Mouse (Mus musculus): ENCODE measurements around the gene Tnks1bp1.

Tnks1bp1 gene

DNA sequence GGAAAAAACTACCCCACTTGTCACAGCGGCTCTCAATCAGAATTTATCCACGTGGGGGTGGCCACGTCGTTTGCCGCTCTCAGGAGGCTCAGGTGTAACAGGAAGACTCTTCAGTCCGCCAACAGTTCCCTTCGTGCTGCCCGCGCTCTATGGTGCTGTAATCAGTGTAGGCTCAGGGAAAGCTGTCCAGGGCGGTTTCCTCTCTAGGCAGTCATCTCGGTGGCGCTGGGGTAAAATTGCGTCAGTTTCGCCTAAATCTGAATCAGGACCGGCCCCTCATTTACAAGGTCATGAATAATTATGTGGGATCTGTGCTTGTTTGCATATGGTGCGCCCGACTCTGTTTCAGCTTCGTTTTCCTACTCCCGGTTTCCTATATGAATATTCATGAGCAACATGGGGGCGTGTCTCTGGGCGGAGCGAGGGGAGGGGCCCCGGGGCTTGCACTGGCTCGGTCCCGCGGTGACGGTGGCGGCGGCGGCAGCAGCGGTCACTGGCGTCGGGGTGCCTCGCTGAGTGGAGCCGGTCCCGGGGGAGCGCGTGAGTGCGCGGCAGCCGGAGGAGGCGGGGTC is at the start of gene Tnks1bp1:
Tnks1bp1 (plus strand) TSS at position 427 of the 572 bp plus-strand sequence.
- peak; percentile 99 for DNase-seq

DNA sequence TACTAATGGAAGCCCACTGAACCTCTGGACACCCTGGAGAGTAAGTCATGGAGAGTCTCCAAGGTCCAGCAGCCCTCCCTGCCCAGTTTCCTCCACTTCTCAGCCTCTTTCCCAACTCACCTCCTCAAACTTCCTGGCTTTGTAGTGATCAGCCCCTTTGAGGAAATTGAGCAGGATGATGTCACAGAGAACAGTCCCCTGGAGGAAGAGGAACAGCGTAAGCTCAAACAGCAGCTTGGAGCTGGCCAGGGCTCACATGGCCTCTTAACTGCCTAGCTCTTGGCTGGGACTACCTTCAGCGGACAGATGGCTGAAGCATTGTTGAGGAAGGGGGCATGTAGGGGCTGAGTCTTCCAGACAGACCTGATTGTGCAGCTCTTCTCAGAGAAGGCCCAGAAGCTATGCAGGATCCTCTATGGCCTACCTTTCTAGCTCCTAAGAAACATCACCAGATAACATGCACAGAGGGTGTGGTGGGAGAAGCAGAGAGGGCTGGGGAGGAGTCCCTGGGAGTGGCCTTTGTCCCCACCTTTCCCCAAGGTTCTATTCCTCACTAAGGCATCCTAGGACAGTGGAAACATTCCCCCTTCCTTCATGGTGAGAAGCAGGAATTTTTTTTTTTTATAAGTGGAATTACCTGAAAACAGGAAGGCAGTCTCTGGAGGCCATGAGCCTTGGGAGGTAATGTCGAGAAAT is 48.2 kb upstream of the Tnks1bp1 start:
- peak; percentile 24 for DNase-seq

DNA sequence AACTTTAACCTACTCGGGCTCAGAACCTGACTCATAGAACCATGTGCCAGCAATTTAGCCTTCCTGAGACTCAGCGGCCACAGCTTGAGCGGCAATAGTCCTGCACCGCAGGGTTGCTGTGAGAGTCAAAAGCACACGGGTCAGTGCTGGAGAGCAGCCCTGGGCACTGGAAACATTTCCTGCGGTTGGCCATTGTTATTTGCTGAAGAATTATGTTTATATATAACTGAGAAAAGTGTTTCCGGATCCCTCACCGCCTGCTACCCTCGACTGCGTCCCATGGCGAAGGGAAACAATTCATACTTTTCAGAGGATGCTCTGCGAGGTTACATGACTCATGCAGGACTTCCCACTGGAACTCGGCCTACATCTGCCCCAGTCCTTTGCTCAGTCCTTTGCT is 46.3 kb upstream of the Tnks1bp1 start:
- peak; percentile 40 for DNase-seq

DNA sequence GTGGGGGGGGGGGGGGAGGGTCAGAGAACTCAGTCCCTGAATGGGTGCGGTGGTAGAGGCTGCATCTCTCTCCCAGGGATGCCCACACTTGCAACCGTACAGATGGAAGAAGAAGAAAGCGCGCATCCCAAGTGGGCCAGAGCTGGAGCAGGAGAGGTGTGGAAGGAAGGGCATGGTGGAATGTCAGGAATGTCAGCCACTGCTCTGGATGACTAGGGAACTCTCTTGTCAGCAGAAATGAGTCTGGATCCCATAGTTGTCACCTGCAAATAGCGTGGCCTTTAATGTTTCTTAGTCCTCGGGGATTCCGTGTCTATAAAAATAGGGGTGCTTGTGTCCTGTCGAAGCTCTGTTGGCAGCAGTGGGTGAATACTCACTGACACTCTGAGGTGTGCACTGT is 45.2 kb upstream of the Tnks1bp1 start:
- no peak for DNase-seq

DNA sequence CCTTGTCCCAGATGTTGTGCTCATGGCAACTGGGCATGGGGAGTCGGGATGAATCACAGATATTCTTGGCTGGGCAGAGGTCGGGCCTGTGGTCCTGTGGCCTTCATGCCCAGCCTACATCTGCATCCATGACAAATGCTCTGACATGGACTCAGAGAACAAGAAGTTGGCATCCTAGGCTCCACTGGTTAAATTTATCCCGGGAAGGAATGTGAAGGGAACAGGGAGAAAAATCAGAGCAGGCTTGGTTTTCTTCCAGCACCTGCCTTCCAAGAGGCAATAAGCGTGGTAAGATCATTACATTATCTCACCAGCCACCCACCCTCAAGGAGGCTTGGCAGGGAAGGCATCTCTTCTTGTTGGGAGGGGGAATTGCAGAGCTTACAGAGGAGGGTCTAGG is 43.5 kb upstream of the Tnks1bp1 start:
- DNase-seq: no peak

DNA sequence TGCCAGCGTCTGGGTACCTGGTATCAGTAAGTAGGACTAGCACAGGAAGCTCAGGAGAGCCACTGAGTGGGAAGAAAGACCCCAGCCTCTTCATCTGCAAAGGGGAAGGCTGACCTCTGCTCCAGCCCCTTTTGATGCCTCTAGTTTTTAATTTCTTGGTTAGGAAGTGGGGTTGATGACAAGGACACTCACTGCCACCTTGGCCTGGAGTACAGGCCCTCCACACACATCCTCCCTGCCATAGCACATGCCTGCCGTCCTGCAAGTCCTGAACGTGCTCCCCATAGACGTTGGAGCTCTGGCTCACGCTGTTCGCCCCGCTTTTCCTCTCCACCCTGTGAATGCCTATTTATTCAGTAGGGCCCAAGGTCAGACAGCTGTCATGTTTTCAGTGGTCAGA is 41.2 kb upstream of the Tnks1bp1 start:
- no peak for DNase-seq

DNA sequence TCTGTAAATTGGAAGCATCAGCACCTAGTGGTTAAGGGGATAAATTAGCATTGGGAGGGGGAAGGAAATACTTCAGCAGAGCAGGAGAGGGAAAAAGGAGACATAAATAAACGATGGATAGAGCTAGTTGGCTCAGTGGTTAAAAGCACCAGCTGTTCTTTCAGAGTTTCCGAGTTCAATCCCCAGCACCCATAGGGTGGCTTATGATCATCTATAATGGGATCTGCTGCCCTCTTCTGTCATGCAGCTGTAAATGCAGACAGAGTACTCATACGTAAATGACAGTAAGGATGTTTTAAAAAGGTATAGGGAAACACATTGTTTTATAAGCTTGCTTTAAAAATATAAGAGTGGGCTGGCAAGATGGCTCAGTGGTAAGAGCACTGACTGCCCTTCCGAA is 40.1 kb upstream of the Tnks1bp1 start:
- DNase-seq: peak; percentile 17

DNA sequence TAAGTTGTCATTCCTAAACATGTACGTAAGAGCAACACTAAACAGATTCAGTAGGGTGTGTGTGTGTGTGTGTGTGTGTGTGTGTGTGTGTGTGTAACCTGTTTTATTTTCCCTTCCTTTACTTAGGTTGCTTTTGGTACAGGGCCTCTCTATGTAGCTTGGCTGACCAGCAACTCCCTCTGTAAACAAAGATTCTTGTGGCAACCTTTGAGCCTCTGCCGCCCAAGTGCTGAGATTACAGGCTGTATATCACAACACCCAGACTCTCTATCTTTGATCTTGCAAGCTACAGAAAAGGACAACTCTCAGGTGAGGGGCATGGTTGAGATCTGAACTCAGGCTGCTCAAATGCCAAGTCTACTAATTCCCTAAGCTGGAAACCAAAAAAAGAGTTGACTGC is 38.6 kb upstream of the Tnks1bp1 start:
- no peak for DNase-seq

DNA sequence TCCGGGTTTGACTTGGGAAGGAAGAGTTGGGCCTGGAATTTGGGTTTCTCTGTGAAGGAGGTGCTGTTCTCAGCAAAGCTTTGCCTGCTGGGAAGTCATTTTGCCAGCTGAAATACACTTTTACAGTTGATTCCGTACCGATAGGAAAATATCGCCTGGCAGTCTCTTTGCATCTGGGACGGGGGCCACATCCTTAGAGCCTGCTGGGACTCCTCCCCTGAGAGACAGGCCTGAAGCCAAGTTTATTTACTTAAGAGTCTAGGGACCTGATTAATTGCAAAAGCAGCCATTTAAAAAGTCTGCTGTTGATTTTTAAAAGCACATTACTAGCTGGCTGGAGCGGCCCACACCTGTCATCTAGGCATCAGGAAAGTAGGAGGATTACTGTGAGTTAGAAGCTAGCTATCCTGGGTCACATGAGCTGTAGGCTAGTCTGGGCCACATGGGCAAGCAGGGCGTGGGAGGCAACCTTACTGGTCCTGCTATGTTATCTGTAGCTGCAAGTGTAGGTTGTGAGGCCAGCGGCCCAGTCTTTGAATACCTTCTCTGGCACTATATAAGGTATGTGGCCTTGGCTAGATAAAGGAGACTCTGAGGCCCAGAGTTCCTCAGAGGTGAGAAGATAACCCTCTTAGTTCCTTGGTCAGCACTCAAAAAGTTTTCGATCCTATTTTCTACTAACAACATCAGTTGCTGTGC is 35.8 kb upstream of the Tnks1bp1 start:
- peak; percentile 21 for DNase-seq

DNA sequence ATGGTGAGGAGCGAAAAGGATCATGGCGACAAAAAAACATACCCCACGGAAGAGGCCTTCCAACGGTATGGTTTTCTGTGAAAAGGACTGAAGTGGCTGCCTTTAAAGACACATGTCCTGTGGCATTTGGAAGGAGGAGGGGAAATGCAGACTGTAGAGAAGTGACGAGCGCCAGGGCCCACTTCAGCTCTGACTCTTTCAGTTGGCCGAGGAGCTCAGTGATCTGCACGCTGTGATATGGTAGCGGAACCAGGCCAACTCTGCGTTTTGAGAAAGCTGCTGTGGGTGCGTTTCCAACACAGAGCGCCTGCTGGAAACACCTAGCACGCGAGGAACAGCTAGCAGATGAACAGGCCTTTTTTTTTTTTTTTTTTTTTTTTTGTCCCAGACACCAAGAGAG is 35.1 kb upstream of the Tnks1bp1 start:
- DNase-seq: no peak

DNA sequence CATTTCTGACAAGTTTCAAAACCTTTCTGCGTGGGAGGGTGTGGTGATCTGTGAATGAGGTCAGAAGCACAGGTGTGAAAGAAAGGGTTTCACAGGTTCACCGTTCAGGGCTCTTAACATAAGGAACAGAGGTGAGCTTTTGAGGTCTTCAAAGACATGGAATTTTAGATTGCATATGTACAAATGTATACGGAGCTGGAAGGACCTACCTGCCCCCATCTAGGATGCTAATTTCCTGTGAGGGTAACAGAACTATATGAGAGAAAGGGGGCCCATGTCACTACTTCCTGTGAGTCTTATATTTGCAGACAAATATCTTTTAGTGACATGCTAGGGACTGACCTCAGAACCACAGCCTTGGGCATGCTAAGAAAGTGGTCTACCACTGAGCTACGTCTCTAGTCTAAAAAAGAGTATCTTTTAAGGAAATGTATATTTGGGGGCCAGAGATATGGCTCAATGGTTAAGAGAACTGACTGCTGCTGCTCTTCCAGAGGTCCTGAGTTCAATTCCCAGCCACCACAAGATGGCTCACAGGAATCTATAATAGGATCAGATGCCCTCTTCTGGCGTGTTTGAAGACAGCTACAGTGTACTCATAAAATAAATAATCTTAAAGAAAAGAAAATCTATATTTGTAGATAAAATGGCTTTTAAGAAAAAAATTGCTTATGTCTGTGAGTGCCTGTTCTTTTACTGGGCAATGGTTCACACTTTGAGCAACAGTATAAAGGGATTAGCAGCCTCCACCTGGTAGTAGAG is 33.8 kb upstream of the Tnks1bp1 start:
- DNase-seq: no peak

DNA sequence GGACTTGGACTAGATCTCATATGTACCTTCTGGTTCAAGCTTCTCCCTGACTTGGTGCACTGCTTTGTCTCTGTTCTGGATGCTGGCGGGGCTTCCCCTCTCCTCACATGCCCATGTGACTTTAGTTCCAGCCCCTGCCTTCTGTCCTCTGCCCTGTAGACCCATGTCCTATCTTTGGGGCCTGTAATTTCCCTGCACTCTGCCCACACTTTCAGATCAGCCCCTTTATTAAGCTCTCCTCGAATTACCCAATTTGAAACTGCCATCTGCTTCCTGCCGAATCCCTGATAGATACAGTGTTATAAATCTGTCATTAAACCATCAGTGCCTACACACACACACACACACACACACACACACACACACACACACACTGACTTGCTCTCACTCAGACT is 33.2 kb upstream of the Tnks1bp1 start:
- no peak for DNase-seq

DNA sequence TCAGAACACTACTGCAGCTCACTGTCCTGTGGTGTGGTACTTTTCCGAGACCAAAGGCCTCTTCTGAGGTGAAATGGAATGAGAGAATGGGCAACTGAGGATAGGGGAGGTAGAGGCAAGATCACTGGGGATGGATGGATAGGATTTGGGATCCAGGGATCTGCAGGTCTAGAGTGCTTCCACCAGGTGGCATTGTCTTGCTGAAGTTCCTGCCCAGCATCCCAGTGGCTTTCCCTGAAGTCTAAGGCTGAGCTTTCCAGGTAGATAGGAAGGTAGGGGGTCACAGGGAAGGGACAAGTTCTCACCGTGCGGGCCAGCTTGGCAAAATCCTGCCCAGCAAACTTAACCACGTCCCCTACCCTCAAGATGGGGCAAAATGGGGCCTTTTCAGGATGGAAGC is 25.8 kb upstream of the Tnks1bp1 start:
- DNase-seq: peak; percentile 32

DNA sequence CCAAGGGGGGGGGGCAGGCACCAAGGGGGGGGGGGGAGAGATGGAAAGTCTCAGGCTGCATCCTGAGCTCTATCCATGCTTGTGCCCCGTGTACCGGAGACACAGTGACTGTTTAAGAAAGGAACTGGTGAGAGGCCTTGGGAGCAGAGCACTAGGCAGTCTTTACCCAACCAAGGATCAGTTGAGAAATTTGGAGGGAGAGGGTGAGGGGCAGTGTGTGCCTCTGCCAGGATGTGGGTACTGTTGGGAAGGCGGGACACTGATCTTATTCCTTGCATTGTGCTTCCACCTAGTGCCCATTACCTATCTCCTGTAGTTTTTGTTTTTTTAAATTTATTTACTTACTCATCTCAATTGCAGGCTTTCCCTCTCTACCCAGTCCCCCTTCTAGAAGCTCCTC is 21.6 kb upstream of the Tnks1bp1 start:
- DNase-seq: no peak

DNA sequence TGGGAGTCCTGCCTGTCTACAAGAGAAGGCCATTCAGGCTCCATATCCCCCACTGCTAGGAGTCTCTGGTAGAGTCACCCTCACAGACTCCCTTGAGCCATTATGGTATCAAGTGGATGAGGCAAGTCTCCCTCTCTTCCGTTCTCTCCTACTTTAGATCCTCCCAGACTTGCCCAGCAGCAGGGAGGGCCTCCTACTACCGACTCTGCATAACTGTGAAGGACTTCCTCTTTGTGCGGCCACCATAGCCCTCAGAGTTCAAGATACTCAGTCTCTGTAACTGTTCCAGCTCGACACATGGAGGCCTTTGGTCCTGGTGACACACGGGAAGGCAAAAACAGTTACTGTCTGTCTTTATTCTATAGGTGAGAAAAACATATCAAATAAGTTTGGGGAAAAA is 20.5 kb upstream of the Tnks1bp1 start:
- no peak for DNase-seq

DNA sequence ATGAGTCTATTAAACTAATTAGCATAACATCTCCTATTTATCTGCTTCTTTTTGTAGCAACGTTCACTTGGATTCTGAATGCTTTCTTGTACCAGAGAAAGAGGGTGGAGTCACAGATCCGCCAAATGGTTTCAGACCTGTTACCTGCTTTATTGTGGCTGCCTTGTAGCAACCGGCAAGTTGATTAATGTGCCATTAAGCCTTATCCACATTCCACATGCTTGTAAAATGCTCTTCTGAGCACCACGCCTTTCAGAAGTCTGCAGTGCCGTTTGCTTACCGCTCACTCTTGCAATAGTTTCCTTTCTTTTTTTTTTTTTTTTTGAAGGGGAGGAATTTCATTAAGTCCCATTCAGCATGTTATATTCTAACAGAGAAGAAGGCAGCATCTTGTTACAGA is 17.9 kb upstream of the Tnks1bp1 start:
- no peak for DNase-seq

DNA sequence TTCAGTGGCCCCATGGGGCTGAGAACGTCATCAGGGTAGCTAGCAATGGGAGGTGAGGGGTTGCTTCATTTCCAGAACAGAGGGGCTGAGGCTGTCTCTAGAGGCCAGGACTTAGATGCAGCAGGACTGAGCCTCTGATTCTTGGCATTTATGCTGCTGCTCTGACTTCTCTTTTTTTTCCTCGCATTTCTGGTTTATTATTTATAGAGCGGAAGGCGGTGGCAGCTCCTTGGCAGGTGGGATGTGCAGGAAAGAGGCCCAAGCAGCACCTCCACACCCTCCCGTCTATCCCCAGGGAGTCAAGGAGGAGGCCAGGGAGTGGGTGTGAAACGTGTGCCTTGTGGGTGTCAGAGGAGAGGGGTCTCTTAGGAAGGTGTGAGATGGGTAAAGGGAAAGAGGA is 16.8 kb upstream of the Tnks1bp1 start:
- DNase-seq: no peak

DNA sequence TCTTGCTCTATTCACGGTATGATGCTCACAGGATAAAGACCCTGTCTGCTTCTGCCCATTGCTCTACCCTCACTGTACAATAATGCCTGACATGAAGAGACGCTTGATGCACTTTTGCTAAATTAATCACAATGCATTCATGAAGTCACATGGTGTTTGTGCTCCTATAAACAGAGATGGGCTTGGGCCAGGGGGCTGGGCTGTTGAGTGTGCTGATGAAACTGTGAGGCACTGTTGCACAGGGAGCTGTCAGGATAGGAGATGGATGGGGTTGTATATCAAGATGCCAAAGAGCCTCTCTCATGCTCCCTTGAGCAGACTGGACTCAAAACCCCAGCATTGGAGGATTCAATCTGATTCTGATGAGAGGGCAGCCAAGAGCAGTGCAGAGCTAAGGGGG is 14.7 kb upstream of the Tnks1bp1 start:
- DNase-seq: no peak

DNA sequence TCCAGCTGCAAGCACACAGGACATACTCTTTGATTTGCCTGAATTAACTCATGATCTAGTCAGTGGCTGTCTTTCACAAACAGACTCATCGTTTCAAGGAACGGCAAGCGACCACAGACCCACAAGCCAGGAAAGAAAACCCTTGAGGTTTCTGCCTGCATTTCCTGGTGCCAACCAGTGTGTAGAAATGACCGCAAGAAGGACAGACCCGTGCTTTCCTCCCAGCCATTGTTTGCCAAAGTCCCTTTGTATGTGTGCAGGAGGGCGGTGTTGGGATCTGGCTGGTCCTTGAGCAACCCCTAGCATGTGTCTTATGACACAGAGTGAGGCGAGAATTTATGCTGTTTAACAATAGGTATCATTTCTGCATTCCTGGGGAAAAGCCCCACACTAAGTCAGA is 13.7 kb upstream of the Tnks1bp1 start:
- no peak for DNase-seq

DNA sequence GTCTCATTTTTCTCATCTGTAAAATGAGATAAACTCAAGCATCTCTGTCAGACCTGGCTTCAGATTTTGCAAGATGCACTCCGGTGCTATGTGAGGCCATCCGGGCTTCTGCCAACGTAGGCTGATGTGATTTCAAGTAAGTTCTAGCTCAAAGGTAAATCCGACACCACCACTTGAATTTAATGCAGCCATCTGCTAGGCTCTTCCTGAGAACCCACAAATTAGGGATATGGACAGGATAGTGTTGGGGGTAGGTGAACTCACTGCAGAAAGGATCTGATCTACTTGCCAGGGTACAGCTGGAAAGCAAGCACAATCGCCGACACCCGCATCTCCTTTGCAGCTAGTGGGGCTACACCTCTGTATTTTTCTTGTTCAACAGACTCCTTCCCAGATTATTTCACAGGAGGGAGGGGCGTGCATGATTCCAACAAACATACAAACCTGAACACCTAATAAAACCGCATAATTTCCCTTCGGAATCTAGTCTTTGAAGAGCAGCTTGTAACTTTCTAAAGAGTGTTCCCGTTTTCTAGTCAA is 11.2 kb upstream of the Tnks1bp1 start:
- DNase-seq: no peak

DNA sequence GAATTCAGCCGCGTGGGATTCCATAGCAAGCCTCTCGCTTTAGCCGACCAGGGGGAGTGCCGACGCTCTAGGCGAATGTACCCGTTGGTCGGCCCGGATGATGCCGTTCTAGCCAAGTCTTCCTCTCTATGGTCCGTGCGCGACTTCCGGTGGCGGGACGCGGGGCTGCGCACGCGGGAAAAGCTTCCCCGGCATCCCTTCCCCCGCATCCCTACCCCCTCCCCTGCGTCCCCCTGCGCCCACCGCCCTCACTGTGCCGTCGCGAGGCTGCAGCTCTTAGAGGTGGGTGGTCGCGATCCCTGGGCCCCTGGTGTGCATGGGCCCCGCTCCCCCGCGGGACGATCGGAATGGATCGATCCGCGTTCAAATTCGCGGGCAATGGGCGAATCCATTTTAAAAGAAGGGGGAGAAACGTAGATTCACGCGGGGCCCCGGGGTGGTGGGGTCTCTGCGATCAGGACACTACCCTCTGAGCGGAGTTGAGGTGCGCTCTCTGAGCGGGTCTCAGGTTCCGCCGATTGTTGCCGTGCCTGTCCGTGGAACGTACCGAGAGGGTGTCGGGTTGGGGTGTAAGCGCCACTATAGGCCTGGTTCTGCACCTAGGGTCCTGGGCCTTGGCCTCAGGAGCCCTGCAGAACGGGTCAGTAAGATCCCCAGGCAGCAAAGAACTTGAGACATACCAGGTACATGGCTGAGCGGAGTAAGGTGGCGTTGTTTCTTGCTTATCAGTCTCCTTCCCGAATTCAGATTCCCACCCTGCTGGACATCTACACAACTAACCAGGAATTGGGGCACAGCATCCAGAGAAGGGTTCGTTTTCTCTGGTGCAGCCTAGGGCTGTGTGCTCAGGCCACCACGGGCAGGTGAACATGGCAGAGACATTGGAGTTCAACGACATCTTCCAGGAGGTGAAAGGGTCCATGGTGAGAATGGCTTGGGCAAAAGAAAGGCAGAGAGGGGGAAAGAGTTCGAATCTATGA is 10.5 kb upstream of the Tnks1bp1 start, which contains the start of the genes Ssrp1 and P2rx3:
Ssrp1 (plus strand) TSS at position 188 of the 980 bp plus-strand sequence.
P2rx3 (minus strand) TSS at position 416 of the 980 bp plus-strand sequence.
- peak; percentile 94 for DNase-seq

DNA sequence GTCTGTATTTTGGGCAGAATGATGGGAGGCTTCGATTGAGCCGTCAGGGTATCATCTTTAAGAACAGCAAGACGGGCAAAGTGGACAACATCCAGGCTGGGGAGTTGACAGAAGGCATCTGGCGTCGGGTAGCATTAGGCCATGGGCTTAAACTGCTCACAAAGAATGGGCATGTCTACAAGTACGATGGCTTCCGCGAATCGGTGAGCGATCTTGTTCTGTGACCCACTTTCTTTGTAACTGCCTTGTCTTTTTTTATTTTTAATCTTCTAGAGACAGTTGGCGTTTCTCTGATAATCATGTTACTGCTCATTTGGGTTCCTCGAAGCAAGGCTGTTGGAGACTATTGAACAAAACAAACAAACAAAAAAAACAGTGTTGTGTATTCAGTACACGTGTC is 9.5 kb upstream of the Tnks1bp1 start:
- no peak for DNase-seq

All from kidney, postnatal 14 days (tissue).